In genomic region chr5:93140747-93141146, GRCm38 (mm10) we compare ENCODE assay signal across 14 mouse cellular contexts. TPM values are rescaled to one million over a fixed set of nuclear protein-coding genes. Genes with fewer than 3 reads are reported as not detected.
DNase-seq lines count a peak whose midpoint lies in the region; ATAC-seq lines count a peak whose summit lies in the region.
"Had no signal": no experiment of that assay in that cellular context is flagged by ENCODE, and none has a peak within 500 bp of the region (broad histone marks: within the 10 kb centered on the region; RNA-seq: fewer than 3 reads in every experiment).

No protein-coding gene starts in this region.

- DNase-seq in cerebellum, postnatal 4 days (ENCODE audit: low spot score in 2 of 2) = no peak
- DNase-seq in heart, adult 11 months = peak; percentile 93
- no peak for DNase-seq in heart, postnatal 36 days
- peak; percentile 29 for DNase-seq in lung, postnatal 10 days
- no peak for DNase-seq in lung, postnatal 36 days
- DNase-seq in right cerebral cortex, postnatal 25 days = no peak
- DNase-seq: adrenal gland, postnatal 36 days; kidney, adult 11 months; kidney, postnatal 14 days; thymus, postnatal 25 days had no signal

- peak; percentile 80 for ATAC-seq in cerebellum, adult (ENCODE audit: insufficient number of reproducible peaks, low FRiP score, low TSS enrichment)
- no peak for ATAC-seq in megakaryocyte-erythroid progenitor cell, adult 5-6 weeks (replicated peaks; ENCODE audit: low FRiP score, low TSS enrichment, poor library complexity, severe bottlenecking)
- ATAC-seq: CD4-positive, CD25-positive, alpha-beta regulatory T cell, adult 4 months; forebrain, embryonic 14.5 days had no signal

- intact Hi-C loops in heart, postnatal 36 days (cut with DNase I) = no loop called here

RNA-seq across cellular contexts. Expression of gene Sept11, which starts 47.5 kb away (rescaled TPM):
- total RNA-seq in heart, postnatal 36 days (2021) = 10 to 100 TPM; 29.9 to 32.5 TPM
- 44.5 and 60.0 TPM in 2 replicates for total RNA-seq in megakaryocyte-erythroid progenitor cell, adult 5-6 weeks (2014; fragmentation: Nextera tagmentation)
- 37.3 and 38.7 TPM in 2 replicates for total RNA-seq in megakaryocyte-erythroid progenitor cell, adult 5-6 weeks (2017)

Comparison
In these comparisons a context has a peak if more than half of its experiments do, and no peak if none do; other contexts are left out.
1. DNase-seq: peak in heart, adult 11 months (single experiment) and lung, postnatal 10 days (single experiment); none in cerebellum, postnatal 4 days (0 of 2), heart, postnatal 36 days (0 of 2), lung, postnatal 36 days (single experiment) and right cerebral cortex, postnatal 25 days (single experiment).